Mouse (Mus musculus) adipose tissue, adult 10 weeks (tissue): ENCODE data around the gene Pbx2. TPM values are rescaled to one million over a fixed set of nuclear protein-coding genes. Genes with fewer than 3 reads are reported as not detected.

Experiments used
- polyA plus RNA-seq: library from polyadenylated mRNA; stranded (reverse); fragments of 350-450 nt; fragmentation: Illumina TruSeq; extraction: RNeasy Lipid Tissue Mini Kit (QIAGEN cat#74804); gene quantifications from one replicate; pipeline ENCODE4 v1.2.3, GENCODE M21; 2014; ENCODE audit warnings: low read depth, low replicate concordance

Gene Pbx2
- 43.0 TPM for polyA plus RNA-seq

GRCm38 (mm10) chr17:34591029-34591993 lies at the start of gene Pbx2:
Gene Pbx2 (plus strand): TSS chr17:34591266.

DNA sequence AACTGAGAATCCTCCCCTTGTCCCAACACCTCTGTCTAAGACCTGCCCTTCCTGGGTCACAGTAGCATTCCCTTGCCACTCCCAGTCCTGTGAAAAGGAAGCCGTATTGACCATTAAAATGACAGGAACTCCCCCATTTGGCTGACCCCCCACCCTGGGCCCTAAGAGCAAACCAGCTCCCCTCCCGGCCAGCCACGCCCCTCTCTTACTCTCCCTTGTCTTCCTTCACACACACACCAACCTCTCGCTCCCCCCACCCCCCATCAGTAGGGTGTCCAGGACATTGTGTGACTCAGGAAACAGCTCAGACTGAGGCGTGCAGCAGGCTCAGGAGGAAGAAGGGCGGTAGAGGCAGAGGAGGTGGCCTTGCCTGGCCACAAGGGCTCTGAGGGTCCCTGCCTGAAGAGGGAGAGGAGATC lies 27.1 kb upstream of the Pbx2 start, which contains the start of gene Notch4:
Gene Notch4, plus strand, starts transcription at position 266 of the 419 bp plus-strand sequence.

DNA sequence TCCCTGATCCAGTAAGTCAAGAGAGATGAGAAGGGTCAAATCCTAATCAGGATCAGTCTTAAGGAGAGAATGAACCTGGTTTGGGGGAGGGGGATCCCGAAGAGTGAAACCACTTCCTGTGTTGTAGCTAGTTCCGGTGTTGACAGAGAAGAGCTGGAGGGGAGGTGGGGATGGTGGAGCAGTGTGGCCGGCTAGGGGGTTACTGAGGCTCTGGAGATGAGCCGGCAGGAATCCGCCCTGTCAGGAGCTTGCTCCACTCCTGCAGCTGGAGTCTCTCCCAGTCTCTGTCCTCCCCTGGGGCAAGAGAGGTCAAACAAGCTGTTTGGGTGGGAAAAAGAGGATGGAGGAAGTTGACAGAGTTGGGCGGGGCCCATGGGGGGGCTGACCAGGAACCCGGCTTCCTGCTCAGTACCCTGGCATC lies 1.4 kb upstream of the Pbx2 start, which contains the start of gene Gpsm3:
Gene Gpsm3, plus strand, starts transcription at position 126 of the 421 bp plus-strand sequence.

GRCm38 (mm10) chr17:34597566-34598095 lies 6.6 kb downstream of the Pbx2 start, which contains the start of gene Ager:
Gene Ager (plus strand): TSS chr17:34597862.

GRCm38 (mm10) chr17:34603375-34604060 lies 12.5 kb downstream of the Pbx2 start, which contains the start of gene Rnf5:
Gene Rnf5 (minus strand): TSS chr17:34603690.

DNA sequence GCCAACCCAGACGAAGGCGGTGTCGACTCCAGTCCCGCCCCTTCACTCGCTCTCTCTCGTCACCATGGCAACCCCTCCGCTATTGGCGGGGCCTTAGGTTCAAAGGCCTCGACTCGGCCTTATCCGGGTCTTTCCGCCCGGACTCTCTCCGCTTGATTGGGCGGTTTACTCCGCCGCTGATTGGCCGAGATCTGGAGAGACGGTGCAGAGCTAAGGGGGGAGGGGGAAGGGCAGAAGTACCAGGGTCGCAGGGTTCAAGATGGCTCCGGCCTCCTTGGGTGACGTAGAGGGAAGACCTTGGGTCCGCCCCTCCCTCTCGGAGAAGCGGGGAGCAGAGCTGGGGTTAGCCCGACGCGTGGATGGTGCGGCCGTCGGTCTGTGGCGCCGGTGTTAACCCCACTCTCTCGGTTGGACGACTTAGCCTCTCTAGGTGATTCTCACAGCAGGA lies 13.0 kb downstream of the Pbx2 start, which contains the start of gene Agpat1:
Gene Agpat1, plus strand, starts transcription at position 202 of the 448 bp plus-strand sequence.

DNA sequence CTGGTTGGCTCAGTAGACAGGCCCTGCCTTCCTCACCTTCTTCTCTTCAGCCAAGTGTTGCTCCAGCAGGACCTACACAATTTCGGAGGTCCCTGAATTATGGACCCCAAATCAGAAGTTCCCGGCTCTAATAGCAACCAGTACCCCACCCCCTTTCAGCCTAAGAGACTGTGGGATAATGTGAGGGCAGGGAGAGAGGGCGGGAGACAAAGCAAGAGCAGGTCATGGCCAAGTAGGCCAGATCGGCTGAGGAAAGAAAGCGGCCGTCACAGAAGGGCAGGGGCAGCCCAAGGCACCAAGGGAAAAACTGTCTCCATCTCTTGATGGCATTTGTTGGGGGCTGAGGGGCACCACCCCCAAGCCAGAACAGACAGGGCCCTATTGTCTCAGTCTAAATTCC lies 24.8 kb downstream of the Pbx2 start, which contains the start of gene Egfl8:
Gene Egfl8, minus strand, starts transcription at position 101 of the 400 bp plus-strand sequence.

GRCm38 (mm10) chr17:34627943-34628643 lies 37.0 kb downstream of the Pbx2 start, which contains the start of gene Ppt2:
Gene Ppt2 (minus strand): TSS chr17:34628510.

GRCm38 (mm10) chr17:34629221-34629751 lies 38.2 kb downstream of the Pbx2 start, which contains the start of gene Prrt1:
Gene Prrt1 (plus strand): TSS chr17:34629533.

DNA sequence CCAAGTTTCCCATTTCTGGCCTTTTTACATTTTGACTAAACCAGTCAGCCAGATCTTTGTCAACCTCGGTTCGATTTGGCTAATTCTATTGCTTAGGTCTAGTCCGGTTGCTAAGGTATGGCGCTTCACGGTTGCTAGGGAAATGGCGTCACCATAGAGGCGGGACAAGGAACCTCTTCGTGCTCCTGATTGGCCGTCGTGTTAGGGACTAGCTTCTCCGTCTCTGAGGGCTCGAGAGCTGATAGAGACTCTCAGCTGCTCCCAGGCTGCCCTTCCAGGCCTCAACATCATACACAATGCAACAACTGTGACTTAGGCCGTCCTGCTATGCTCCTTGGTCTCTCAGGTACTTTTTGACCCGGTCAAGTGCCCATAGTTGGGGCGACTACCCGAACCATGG lies 53.5 kb downstream of the Pbx2 start, which contains the start of gene Fkbpl:
Gene Fkbpl, plus strand, starts transcription at position 157 of the 400 bp plus-strand sequence.

Other genes starting within 250 kb of the Pbx2 start
- 0.60 TPM for gene Btnl2, start 236.4 kb upstream of the Pbx2 start, polyA plus RNA-seq
- gene Btnl1, start 214.1 kb upstream of the Pbx2 start, polyA plus RNA-seq: not detected
- 20.9 TPM for gene BC051142, start 192.4 kb upstream of the Pbx2 start, polyA plus RNA-seq
- gene Btnl4, start 113.9 kb upstream of the Pbx2 start, polyA plus RNA-seq: not detected
- gene Btnl6, start 73.9 kb upstream of the Pbx2 start, polyA plus RNA-seq: not detected
- gene Notch4, start 27.0 kb upstream of the Pbx2 start, polyA plus RNA-seq: 9.9 TPM
- 14.3 TPM for gene Gpsm3, start 1.5 kb upstream of the Pbx2 start, polyA plus RNA-seq
- 5.1 TPM for gene Ager, start 6.6 kb downstream of the Pbx2 start, polyA plus RNA-seq
- 71.9 TPM for gene Rnf5, start 12.4 kb downstream of the Pbx2 start, polyA plus RNA-seq
- 88.3 TPM for gene Agpat1, start 13.0 kb downstream of the Pbx2 start, polyA plus RNA-seq
- 3.9 TPM for gene Egfl8, start 24.7 kb downstream of the Pbx2 start, polyA plus RNA-seq
- 55.8 TPM for gene Ppt2, start 37.2 kb downstream of the Pbx2 start, polyA plus RNA-seq
- 31.3 TPM for gene Prrt1, start 38.3 kb downstream of the Pbx2 start, polyA plus RNA-seq
- gene Fkbpl, start 53.5 kb downstream of the Pbx2 start, polyA plus RNA-seq: 15.4 TPM
- gene Atf6b, start 55.9 kb downstream of the Pbx2 start, polyA plus RNA-seq: 49.9 TPM
- 30.0 TPM for gene Tnxb, start 79.3 kb downstream of the Pbx2 start, polyA plus RNA-seq
- gene C4b, start 152.6 kb downstream of the Pbx2 start, polyA plus RNA-seq: 248 TPM
- gene Cyp21a1, start 213.3 kb downstream of the Pbx2 start, polyA plus RNA-seq: 1.4 TPM
- gene Stk19, start 245.7 kb downstream of the Pbx2 start, polyA plus RNA-seq: 45.3 TPM
- 59.7 TPM for gene Dxo, start 245.8 kb downstream of the Pbx2 start, polyA plus RNA-seq